Mouse (Mus musculus): ENCODE measurements at regions not wholly inside any gene's neighbourhood (a gene's known extent, or its start where the extent isn't known, plus 50 kb on each side); places are given as distances from the start of the nearest gene placed in this dataset.

DNA sequence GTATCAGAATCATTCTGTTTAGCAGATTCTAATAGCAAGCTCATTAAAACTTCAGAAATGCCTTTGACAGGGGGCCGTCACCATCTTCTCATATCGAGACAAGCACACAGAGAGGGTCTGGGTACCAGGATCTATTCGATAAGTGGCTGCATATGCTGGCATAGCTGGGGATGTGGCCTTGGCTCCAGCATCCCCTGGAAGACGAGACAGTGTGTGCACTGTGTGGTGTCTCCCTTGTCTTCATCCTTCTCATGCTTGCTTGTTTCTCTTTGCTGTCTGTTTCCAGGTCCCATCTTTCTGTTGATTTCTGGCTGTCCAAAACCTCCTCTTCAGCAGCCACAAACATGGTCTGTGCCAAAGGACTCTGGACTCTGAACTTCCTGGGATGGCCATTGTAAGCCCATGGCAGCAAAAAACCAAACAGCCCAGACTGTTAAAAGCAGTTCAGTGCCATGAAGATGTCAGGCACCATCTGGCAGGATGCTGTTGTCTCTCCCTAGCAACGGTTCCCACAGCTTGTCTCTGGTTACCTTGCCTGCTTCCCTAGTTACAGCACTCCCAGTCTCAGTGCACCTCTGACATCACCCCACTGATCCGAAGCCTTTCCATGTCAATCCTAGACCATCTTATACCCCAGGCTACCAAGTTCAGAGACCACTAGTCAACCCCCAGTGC is 56.5 kb downstream of the Kctd12 start:
- peak; percentile 47 for DNase-seq (ENCODE audit: low read depth, low spot score)

DNA sequence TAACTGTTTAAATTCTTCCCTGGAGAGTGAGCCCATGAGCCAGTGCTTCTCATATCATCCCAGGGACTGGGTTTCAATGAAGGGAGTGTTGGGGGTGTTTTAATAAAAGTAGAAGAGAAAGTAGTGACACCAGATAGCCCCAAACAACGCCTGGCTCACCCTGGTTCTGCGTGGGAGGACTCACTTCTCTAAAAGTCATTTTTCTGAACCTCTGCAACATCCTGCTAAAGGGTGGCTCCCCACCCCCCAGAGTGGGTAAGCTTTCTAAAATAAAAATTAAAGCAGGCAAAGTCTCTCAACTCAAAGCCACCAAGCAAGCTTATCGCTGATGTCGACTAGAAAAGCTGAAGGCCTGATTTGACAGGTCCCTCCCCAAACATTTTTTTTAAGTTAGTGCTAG is 57.8 kb downstream of the Kctd12 start:
- no peak for DNase-seq (ENCODE audit: low read depth, low spot score)

GRCm38 (mm10) chr14:102922496-102922993 is 59.9 kb downstream of the Kctd12 start:
- DNase-seq (ENCODE audit: low read depth, low spot score): no peak

GRCm38 (mm10) chr14:102920415-102920814 is 62.0 kb downstream of the Kctd12 start:
- no peak for DNase-seq (ENCODE audit: low read depth, low spot score)

- no peak for DNase-seq (ENCODE audit: low read depth, low spot score)
These were observed 63.1 kb downstream of the Kctd12 start for GRCm38 (mm10) chr14:102919261-102919801.

DNA sequence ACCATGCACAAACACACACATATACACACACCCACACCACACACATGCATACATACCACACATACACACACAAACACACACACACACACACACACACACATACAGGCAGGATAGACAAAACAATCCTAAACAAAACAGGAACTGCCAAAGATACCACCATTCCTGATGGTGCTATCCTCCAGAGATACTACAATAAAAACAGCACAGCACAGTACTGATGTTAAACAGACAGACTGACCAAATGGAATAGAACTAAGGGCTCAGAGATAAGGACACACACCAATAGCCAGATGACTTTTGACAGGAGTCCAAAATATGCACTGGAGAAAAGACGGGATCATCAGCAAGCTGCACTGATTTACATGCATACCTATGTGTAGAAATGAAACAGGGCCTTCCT is 64.5 kb downstream of the Kctd12 start:
- no peak for DNase-seq (ENCODE audit: low read depth, low spot score)

- DNase-seq (ENCODE audit: low read depth, low spot score): no peak
These were observed 66.5 kb downstream of the Kctd12 start for GRCm38 (mm10) chr14:102915918-102916317.

GRCm38 (mm10) chr14:102911582-102911981 is 70.9 kb downstream of the Kctd12 start:
- DNase-seq (ENCODE audit: low read depth, low spot score): no peak

DNA sequence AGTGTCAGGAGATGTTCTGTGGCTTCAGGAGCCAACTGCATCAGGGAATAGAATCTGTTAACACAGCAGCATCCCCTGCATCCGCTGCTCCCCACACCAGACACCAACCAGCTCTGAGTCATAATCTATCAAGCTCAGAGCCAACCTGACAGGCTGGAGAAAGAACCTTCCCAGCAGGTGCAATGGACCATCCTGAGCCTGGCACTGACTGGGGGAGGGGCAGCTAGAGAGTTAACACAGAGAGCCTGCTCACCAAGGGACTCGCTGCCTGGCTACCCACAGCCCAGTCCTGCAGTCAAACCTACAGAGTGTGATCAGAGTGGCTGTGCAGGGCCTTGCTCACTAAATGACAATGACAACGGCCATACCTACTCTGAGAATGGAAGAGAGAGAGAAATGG is 73.4 kb downstream of the Kctd12 start:
- DNase-seq (ENCODE audit: low read depth, low spot score): no peak

DNA sequence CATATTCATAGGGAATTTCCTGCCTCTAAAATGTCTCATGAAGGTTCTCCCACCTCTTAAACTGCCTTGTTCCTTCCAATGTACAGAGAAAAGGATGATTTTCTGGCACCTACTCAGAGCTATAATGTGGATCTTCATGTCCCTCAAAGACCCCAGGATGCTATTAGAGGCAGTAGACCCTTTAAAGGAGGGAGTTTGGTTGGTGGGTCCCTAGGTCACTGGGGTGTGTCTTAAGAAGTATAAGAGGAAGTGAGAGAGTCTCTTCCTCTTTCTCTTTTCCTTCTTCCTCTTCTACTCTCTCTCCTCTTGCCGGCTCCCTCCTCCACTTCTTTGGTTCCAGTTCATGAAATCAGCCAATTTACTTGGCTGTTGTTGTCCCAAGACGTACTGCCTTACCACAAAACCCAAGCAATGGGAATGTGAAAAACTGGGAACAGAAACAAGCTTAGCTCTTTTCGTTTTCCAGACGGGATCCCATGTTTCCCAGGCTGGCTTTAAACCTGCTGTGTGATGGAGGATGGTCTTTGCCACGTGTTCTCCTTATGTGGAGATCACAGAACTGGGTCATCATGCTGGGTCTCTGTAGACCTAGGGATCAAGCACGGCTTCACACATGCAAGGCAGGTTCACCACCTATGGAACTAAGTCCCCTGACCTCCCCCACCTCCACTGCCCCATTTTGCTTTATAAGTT is 74.9 kb downstream of the Kctd12 start:
- DNase-seq (ENCODE audit: low read depth, low spot score): no peak

DNA sequence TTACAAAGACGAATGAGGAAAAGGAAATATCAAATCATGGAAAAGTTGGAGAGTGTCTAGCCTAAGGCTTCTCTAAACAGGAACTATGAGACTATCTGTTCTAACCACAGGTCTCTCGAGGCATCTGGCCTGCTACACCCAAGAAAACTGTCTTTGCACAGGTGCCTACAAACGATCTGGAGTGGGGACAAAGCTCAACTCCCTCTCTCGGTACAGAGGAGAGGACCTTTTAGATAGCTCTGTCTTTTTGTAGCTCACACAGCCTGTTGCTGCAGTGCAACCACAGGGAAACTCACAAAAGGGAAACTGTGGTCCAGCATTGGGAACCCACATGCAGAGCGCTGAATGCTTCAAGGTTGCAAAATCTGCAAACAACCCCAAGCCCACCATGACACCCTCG is 75.6 kb downstream of the Kctd12 start:
- DNase-seq (ENCODE audit: low read depth, low spot score): no peak

DNA sequence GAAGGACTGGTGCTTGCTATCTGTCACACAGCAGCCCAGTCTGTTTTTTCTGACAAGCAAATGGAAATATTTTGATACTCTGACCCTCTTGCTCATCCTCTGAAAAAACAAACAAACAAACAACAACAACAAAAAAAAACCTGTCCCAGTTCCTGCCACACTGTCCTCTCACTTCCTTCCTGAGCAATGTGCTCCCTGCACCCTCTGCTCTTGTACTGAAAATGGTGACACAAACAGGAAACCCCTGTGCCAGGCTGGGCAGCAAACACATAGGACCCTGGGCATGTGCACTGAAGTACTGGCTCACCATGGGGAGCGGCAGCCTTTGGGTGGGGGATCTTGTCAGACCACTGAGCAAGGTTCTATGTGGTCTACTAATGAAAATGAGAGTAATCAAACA is 76.2 kb downstream of the Kctd12 start:
- DNase-seq (ENCODE audit: low read depth, low spot score): no peak

DNA sequence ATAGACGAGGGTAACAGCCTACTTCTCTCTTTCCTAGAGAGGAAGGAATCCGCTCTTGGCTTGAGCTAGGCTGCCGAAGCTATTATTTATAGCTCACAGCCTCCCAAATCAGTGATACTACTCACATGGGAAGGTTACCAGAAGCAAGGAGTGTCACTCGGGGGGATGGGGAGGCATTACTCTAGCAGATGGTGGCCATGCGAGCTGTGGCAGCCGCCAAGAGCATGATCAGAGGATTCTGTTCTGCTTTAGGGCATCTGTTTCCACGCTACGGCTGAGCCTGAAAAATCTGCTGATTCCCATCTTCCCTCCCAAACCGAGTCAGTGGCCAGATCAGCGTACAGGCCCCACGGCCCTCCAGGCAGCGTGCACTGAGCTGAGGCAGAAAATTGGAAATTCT is 79.5 kb downstream of the Kctd12 start:
- DNase-seq (ENCODE audit: low read depth, low spot score): peak; percentile 48

DNA sequence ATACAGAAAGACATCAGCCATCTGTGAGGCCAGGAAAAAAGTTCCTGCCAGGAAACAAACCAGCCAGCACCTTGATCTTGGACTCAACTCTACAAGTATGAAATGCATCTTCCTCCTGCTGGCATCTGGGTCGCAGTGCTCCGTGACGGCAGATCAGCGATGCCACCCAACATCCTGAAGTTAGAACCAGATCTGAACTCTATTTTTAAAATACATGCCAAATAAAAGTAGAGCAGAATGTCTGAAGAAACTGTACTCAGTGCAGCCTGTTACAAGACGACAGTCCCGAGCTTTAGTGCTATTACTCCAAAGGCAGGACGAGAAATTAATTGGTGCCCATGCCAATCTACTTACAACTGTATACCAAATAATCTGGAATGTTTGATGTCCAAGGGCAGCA is 80.2 kb downstream of the Kctd12 start:
- no peak for DNase-seq (ENCODE audit: low read depth, low spot score)

- no peak for DNase-seq (ENCODE audit: low read depth, low spot score)
These were observed 84.0 kb downstream of the Kctd12 start for GRCm38 (mm10) chr14:102898445-102898844.

GRCm38 (mm10) chr14:102897039-102897438 is 85.4 kb downstream of the Kctd12 start:
- DNase-seq (ENCODE audit: low read depth, low spot score): no peak

DNA sequence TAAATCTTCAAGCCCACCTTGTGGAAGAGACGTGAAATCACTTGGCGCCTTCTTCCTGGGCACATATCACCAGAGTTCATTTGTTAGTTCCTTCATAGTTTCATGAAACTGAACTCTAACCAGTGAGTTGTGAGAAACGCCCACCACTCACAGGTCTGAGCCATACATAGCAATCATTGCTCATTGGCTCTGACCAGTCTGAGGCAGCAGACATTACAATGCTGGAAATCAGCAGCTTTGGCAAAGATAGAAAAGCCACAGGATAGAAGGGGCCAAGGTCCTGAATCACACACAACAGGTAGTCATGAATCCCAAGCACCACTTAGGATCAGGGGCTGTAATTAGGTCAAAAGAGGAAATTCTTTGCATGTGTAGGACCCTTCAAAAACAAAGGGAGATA is 85.9 kb downstream of the Kctd12 start:
- DNase-seq (ENCODE audit: low read depth, low spot score): no peak

DNA sequence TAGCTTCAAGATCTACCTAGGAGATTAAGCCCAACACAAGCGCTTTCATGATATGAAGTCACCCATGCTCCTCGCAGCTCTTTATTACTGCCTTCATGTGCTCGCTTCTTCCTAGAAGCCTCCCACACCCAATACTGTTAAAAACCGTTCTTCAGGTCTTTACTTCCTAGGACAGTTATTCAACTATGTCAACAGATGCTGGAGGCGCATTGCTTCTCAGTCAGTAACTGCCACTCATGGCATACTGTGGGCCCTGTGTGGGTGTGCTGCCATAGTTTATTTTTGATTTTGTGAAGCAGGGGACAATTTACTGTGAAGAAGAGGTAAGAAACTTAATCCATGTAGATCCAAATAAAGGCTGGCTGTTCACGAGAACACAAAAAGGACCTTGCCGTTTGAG is 89.2 kb downstream of the Kctd12 start:
- no peak for DNase-seq (ENCODE audit: low read depth, low spot score)

GRCm38 (mm10) chr14:102891552-102891951 is 90.9 kb downstream of the Kctd12 start:
- DNase-seq (ENCODE audit: low read depth, low spot score): no peak

DNA sequence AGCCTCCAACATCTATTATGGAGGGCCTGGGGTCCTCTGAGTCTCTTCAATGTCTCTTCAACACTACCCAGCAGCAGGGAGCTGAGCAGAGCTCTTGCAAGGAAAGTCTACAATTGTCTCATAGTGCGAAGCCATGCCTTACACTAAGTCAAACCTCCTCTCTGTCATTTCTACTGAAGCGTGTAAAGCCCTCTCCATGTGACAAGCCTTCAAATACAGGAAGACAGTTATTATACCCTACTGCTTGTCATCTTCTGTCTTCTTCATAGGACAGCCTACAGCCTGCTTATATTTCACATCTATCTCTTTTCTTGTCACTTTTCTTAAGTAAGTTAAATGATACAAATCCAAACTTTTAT is 97.2 kb downstream of the Kctd12 start:
- DNase-seq (ENCODE audit: low read depth, low spot score): no peak

DNA sequence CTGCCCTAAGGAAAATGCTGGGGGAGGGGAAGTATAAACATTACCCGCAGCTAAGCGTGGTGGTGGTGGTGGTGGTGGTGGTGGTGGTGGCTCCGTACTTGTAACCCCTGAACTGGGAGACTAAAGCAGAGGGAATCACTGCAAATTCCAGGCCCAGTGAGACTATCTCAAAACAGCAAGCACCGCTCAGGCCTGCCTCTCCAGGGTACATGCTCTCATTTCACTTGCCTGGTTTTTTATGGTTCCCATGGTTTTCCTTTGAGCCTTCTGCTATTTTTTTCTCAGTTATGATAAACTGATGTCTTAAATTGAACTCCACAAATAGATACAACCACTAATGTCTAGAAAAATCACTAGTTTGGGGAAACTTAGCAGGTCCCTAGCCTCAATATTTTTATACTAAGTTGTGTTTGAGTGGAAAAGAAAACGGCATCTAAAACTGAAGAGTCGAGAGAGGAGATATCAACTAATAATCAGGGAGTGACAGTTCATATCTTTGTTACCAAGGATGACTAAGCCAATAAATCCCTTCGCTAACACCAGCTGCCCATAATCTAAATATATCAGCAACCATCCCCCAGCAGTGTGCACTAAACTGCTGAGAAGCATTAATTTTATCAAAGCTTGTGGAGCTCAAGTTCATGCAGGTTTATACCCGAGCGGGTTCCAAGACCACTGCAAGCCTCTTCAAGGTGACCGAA is 97.7 kb downstream of the Kctd12 start:
- DNase-seq (ENCODE audit: low read depth, low spot score): no peak

GRCm38 (mm10) chr14:102883344-102884122 is 98.9 kb downstream of the Kctd12 start:
- no peak for DNase-seq (ENCODE audit: low read depth, low spot score)
